Comparison of ENCODE assay signal across 8 mouse cellular contexts in the genomic region with DNA sequence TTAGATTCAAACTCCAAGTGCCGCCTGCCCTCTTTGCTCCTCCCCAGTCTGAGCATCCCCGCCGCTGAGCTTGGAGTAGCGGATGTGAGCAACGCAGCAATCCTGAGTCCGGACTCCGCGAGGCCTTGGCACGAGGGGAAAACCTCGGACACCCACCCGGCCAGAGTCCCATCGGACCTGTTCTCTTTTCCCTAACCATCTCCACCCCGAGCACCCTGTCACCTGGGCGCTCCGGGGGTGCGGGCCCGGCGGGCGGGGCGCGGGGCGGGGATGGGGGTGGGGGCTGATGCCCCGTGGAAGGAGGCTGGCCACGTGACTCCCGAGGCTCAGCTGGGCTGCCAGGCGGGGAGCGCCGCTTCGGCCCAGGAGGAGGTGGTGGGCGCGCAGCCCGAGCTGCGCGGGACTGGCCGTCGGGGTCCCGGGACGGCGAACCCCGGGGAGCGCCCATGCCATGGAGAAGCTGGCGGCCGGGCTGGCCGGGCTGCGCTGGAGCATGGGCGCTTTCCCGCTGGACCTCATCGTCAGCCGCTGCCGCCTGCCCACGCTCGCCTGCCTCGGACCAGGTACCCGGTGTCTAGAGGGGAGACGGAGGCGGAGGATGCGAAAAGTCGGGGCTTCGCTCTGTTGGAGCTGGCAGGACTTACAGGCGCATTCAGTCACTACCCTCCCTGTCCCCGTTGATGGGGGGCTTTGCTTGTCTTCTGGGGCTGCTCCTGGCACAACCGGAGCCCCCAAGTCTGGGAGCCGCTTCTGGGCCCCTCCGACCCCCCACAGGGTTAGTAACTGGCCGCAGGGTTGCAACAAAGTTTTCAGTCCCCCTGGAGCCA. TPM values are rescaled to one million over a fixed set of nuclear protein-coding genes. Genes with fewer than 3 reads are reported as not detected.
DNase-seq lines count a peak whose midpoint lies in the region; ATAC-seq and TF ChIP-seq lines count a peak whose summit lies in the region.

A gene (plus strand): TSS at position 321 of the 827 bp plus-strand sequence.

- H3K9ac ChIP-seq in forebrain, embryonic 16.5 days (replicated peaks; ENCODE audit: low read depth, low read length): peak within 1 kb of the TSS; percentile 73
- H3K9ac ChIP-seq in midbrain, postnatal 0 days (replicated peaks; ENCODE audit: low read length, poor library complexity, severe bottlenecking): peak within 1 kb of the TSS; percentile 65

- WGBS in forebrain, embryonic 16.5 days: under 1% methylated on average over 60 of the region's 65 CpGs
- WGBS in midbrain, postnatal 0 days: under 1% methylated on average over 56 of the region's 65 CpGs

- H3K4me2 ChIP-seq in forebrain, embryonic 16.5 days (ENCODE audit: low read length): peak within 1 kb of the TSS; percentile 76
- H3K4me2 ChIP-seq in midbrain, postnatal 0 days (ENCODE audit: low read depth, low read length, poor library complexity, severe bottlenecking): peak within 1 kb of the TSS; percentile 99

- H3K27ac ChIP-seq in left cerebral cortex, adult 2 months: peak within 1 kb of the TSS; percentile 63
- peak within 1 kb of the TSS; percentile 52 for H3K27ac ChIP-seq in forebrain, embryonic 16.5 days (ENCODE audit: low read length)
- H3K27ac ChIP-seq in midbrain, postnatal 0 days (ENCODE audit: low read depth, low read length): peak within 1 kb of the TSS; percentile 65

- H3K4me1 ChIP-seq in forebrain, embryonic 16.5 days (replicated peaks; ENCODE audit: control insufficient read depth, insufficient read depth, low read length): peaks cover 36% of the 10 kb centered on the region
- peaks cover 9% of the 10 kb centered on the region; the same call in 1 of the 2 replicates for H3K4me1 ChIP-seq in midbrain, postnatal 0 days (ENCODE audit: insufficient read depth, low read length)

- H3K4me3 ChIP-seq in left cerebral cortex, adult 2 months: peak within 1 kb of the TSS; percentile 49
- H3K4me3 ChIP-seq in forebrain, embryonic 16.5 days (replicated peaks; ENCODE audit: low read length): peak within 1 kb of the TSS; percentile 63
- H3K4me3 ChIP-seq in midbrain, postnatal 0 days (ENCODE audit: low read depth, low read length): peak within 1 kb of the TSS; percentile 56

- 0 out of 2 replicates have a peak, but pooled peaks have one; percentile 4 for ATAC-seq in common myeloid progenitor, adult 5-6 weeks (replicated peaks; ENCODE audit: low read depth, poor library complexity, severe bottlenecking)
- peak; percentile 48 for ATAC-seq in forebrain, embryonic 16.5 days
- ATAC-seq in midbrain, postnatal 0 days (ENCODE audit: low FRiP score): peak; percentile 25; the same call in 1 of the 2 replicates
- no peak for ATAC-seq in monocyte, adult 5-6 weeks (replicated peaks; ENCODE audit: insufficient number of reproducible peaks, low FRiP score, low TSS enrichment, poor library complexity, severe bottlenecking)

- no peaks in the 10 kb centered on the region for H3K27me3 ChIP-seq in forebrain, embryonic 16.5 days (replicated peaks; ENCODE audit: control insufficient read depth, insufficient read depth, low read length)
- no peaks in the 10 kb centered on the region for H3K27me3 ChIP-seq in midbrain, postnatal 0 days (ENCODE audit: insufficient read depth, low read length)

- TF ChIP-seq CTCF in left cerebral cortex, adult 2 months (IDR thresholded peaks at IDR 0.05): no peak
- no peak for TF ChIP-seq CTCF in midbrain, postnatal 0 days (IDR thresholded peaks at IDR 0.05)

- intact Hi-C loops in left cerebral cortex, adult 2 months (cut with DNase I): no loop called here
- intact Hi-C loops in left cerebral cortex, postnatal 4 days (cut with DNase I): loop anchor here (10.0 kb wide), 1 partner anchor 280 kb away; no protein-coding TSS in a partner anchor

- DNase-seq in left cerebral cortex, adult 2 months (ENCODE audit: extremely low spot score in 1 of 2, low spot score in 2 of 2): peak in 1 of 2 experiments; percentile 16
- no peak for DNase-seq in left cerebral cortex, adult 9 months (ENCODE audit: low spot score in 2 of 2)
- no peak for DNase-seq in left cerebral cortex, postnatal 4 days
- DNase-seq in midbrain, postnatal 0 days (ENCODE audit: low spot score): peak; percentile 52
- no peak for DNase-seq in spleen, adult 18-20 months

- no peaks in the 10 kb centered on the region for H3K36me3 ChIP-seq in forebrain, embryonic 16.5 days (ENCODE audit: control insufficient read depth, insufficient read depth)
- no peaks in the 10 kb centered on the region for H3K36me3 ChIP-seq in midbrain, postnatal 0 days (ENCODE audit: insufficient read depth, low read length)

- H3K9me3 ChIP-seq in forebrain, embryonic 16.5 days (ENCODE audit: control insufficient read depth, low read length): no peaks in the 10 kb centered on the region
- H3K9me3 ChIP-seq in midbrain, postnatal 0 days (ENCODE audit: low read length): no peaks in the 10 kb centered on the region

RNA-seq across cellular contexts. Expression of the gene that starts here (rescaled TPM):
- total RNA-seq in left cerebral cortex, adult 2 months (2021): 10 to 100 TPM; 11.0 to 11.1 TPM
- total RNA-seq in common myeloid progenitor, adult 5-6 weeks (2017): not detected in 2 replicates
- polyA plus RNA-seq in forebrain, embryonic 16.5 days (2015; fragmentation: Nextera tagmentation; extraction: Ambion mirVana): 8.1 and 10.1 TPM in 2 replicates
- total RNA-seq in left cerebral cortex, postnatal 4 days (2021): 10 to 100 TPM; 10.3 to 10.8 TPM
- 18.1 and 20.6 TPM in 2 replicates for total RNA-seq in midbrain, postnatal 0 days (2014; rRNA removed)
- polyA plus RNA-seq in midbrain, postnatal 0 days (2015; fragmentation: Nextera tagmentation; extraction: Ambion mirVana): 8.9 and 9.9 TPM in 2 replicates
- total RNA-seq in monocyte, adult 5-6 weeks (2017): not detected in 3 replicates

Comparison
In these comparisons a context has a peak if more than half of its experiments do, and no peak if none do; other contexts are left out.
1. RNA of the gene that starts here (total RNA-seq): 18.1 to 20.6 TPM in midbrain, postnatal 0 days, 11.0 to 11.1 TPM in left cerebral cortex, adult 2 months and 10.3 to 10.8 TPM in left cerebral cortex, postnatal 4 days; not detected in common myeloid progenitor, adult 5-6 weeks and not detected in monocyte, adult 5-6 weeks; every median in the first group is over 10 times any median in the second.
2. Peak in ATAC-seq in common myeloid progenitor, adult 5-6 weeks; RNA of the gene not detected or under 1 TPM.
3. Peak in every context shown above with its lines, with median percentiles within 50 percentile points of each other: H3K27ac ChIP-seq and H3K4me3 ChIP-seq.